Mouse (Mus musculus): Measurements from ENCODE around the gene Nrde2.

Nrde2 gene

GRCm38 (mm10) chr12:100122921-100123381, 36.5 kb downstream of the Nrde2 start:
- peak; percentile 69 for DNase-seq

- DNase-seq = no peak
Measured at GRCm38 (mm10) chr12:100115982-100116381, 43.5 kb downstream of the Nrde2 start.

GRCm38 (mm10) chr12:100109986-100110696, 49.3 kb downstream of the Nrde2 start, which contains the start of gene Psmc1:
Gene Psmc1 (plus strand): TSS chr12:100110154.
- peak; percentile 85 for DNase-seq

- no peak for DNase-seq
Measured at GRCm38 (mm10) chr12:100107436-100107835, 52.0 kb downstream of the Nrde2 start.

GRCm38 (mm10) chr12:100106275-100106895, 53.1 kb downstream of the Nrde2 start:
- DNase-seq = peak; percentile 60

- DNase-seq = no peak
Measured at GRCm38 (mm10) chr12:100104530-100104929, 54.9 kb downstream of the Nrde2 start.

GRCm38 (mm10) chr12:100101651-100102050, 57.8 kb downstream of the Nrde2 start:
- DNase-seq = no peak

- DNase-seq = no peak
Measured at GRCm38 (mm10) chr12:100100707-100101030, 58.8 kb downstream of the Nrde2 start.

GRCm38 (mm10) chr12:100099971-100100706, 59.3 kb downstream of the Nrde2 start:
- no peak for DNase-seq

- DNase-seq = no peak
Measured at GRCm38 (mm10) chr12:100093046-100093445, 66.4 kb downstream of the Nrde2 start.

GRCm38 (mm10) chr12:100090750-100091149, 68.7 kb downstream of the Nrde2 start:
- DNase-seq = no peak

- no peak for DNase-seq
Measured at GRCm38 (mm10) chr12:100089265-100089664, 70.2 kb downstream of the Nrde2 start.

GRCm38 (mm10) chr12:100088026-100088425, 71.4 kb downstream of the Nrde2 start:
- no peak for DNase-seq

- no peak for DNase-seq
Measured at GRCm38 (mm10) chr12:100079636-100080286, 79.7 kb downstream of the Nrde2 start.

GRCm38 (mm10) chr12:100075715-100076114, 83.7 kb downstream of the Nrde2 start:
- no peak for DNase-seq

Data from cerebellum, adult 9-11 months (tissue).